ENCODE assay signal across 16 mouse cellular contexts in the genomic region with DNA sequence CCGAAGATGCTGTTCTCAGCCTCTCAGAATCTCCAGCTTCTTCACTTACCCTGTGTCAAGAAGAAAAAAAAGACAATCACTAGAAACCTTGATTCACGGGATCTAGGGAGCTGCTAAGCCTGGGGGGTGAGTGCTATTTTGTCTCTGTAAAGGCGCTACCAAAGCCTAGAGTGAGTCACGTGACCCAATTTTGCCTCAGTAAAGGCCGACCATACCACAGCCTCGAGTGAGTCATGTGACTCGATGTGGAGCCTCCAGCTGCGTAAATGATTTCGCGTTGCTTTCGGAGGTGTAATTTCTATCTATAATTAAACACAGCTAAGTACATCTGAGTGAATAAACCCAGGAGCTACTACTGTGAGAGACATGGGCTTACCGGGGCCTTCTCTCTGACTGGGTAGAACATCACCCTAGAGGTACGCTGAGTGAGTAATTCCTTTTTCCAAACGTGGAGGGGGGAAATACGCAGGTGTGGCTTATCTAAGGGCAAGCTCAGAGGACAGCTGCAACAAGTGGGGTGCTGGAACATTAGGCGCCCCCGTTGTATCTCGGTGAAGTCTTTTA.
DNase-seq lines count a peak whose midpoint lies in the region; ATAC-seq and TF ChIP-seq lines count a peak whose summit lies in the region.
"Had no signal": no experiment of that assay in that cellular context is flagged by ENCODE, and none has a peak within 500 bp of the region (broad histone marks: within the 10 kb centered on the region; RNA-seq: fewer than 3 reads in every experiment).

No protein-coding gene starts in this region.

- 77% methylated on average over 18 of the region's 18 CpGs for WGBS in forebrain, embryonic 14.5 days
- WGBS in olfactory bulb, adult 2 months: 31% methylated on average over 18 of the region's 18 CpGs
- 73% methylated on average over 18 of the region's 18 CpGs for whole genome bisulfite sequencing in lung, postnatal 0 days

- TF ChIP-seq EP300 in lung, postnatal 0 days (IDR thresholded peaks at IDR 0.05): no peak

- H3K4me3 ChIP-seq in forebrain, embryonic 14.5 days (ENCODE audit: low read depth, low read length): no peak overlapping the region
- H3K4me3 ChIP-seq in left cerebral cortex, adult 2 months: no peak overlapping the region
- no peak overlapping the region for H3K4me3 ChIP-seq in olfactory bulb, adult 2 months (ENCODE audit: insufficient read depth, low read depth, low read length)
- no peak overlapping the region for H3K4me3 ChIP-seq in lung, postnatal 0 days (ENCODE audit: low read depth, low read length)
- H3K4me3 ChIP-seq: embryonic facial prominence, embryonic 13.5 days; gastrocnemius, adult 2 months; limb, embryonic 10.5 days; liver, embryonic 15.5 days had no signal

- H3K27ac ChIP-seq in forebrain, embryonic 14.5 days (ENCODE audit: low read depth, low read length): 0 out of 2 replicates have a peak overlapping the region, but pooled peaks have one; percentile 18
- H3K27ac ChIP-seq in left cerebral cortex, adult 2 months: peak overlapping the region; percentile 0; the same call in 1 of the 2 replicates
- H3K27ac ChIP-seq in olfactory bulb, adult 2 months (ENCODE audit: insufficient read depth, low read depth, low read length): peak overlapping the region; percentile 61
- H3K27ac ChIP-seq in lung, postnatal 0 days (ENCODE audit: low read length): no peak overlapping the region
- H3K27ac ChIP-seq: embryonic facial prominence, embryonic 13.5 days; gastrocnemius, adult 2 months; limb, embryonic 10.5 days; liver, embryonic 15.5 days had no signal

- no peaks in the 10 kb centered on the region for H3K9me3 ChIP-seq in forebrain, embryonic 14.5 days (replicated peaks; ENCODE audit: control insufficient read depth, low read length)
- H3K9me3 ChIP-seq in lung, postnatal 0 days (ENCODE audit: low read length): no peaks in the 10 kb centered on the region
- H3K9me3 ChIP-seq: embryonic facial prominence, embryonic 13.5 days; limb, embryonic 10.5 days; liver, embryonic 15.5 days had no signal

- H3K36me3 ChIP-seq in forebrain, embryonic 14.5 days (ENCODE audit: control insufficient read depth, insufficient read depth, low read length): no peaks in the 10 kb centered on the region
- H3K36me3 ChIP-seq in lung, postnatal 0 days (ENCODE audit: insufficient read depth, low read length): no peaks in the 10 kb centered on the region
- H3K36me3 ChIP-seq: embryonic facial prominence, embryonic 13.5 days; limb, embryonic 10.5 days; liver, embryonic 15.5 days had no signal

- DNase-seq in left cerebral cortex, adult 11 months (ENCODE audit: low spot score): peak; percentile 60
- no peak for DNase-seq in left cerebral cortex, postnatal 4 days
- peak; percentile 50 for DNase-seq in forebrain, embryonic 14.5 days (ENCODE audit: low spot score)
- peak; percentile 46 to 59 for DNase-seq in left cerebral cortex, adult 2 months (ENCODE audit: extremely low spot score in 1 of 2, low spot score in 2 of 2)
- no peak for DNase-seq in kidney, postnatal 10 days
- DNase-seq in lung, postnatal 0 days (ENCODE audit: low spot score): no peak
- DNase-seq in embryo, embryonic 10.5 days (ENCODE audit: low spot score): no peak
- DNase-seq: cerebellum, postnatal 25 days; gastrocnemius, adult 2 months; kidney, postnatal 25 days; thymus, adult 2 months had no signal

- H3K9ac ChIP-seq in forebrain, embryonic 14.5 days (ENCODE audit: low read length): no peak overlapping the region
- H3K9ac ChIP-seq in lung, postnatal 0 days (replicated peaks; ENCODE audit: low read depth): no peak overlapping the region
- H3K9ac ChIP-seq: embryonic facial prominence, embryonic 13.5 days; liver, embryonic 15.5 days had no signal

- intact Hi-C loops in left cerebral cortex, postnatal 4 days (cut with DNase I): no loop called here
- intact Hi-C loops in left cerebral cortex, adult 2 months (cut with DNase I): no loop called here

- H3K4me2 ChIP-seq in forebrain, embryonic 14.5 days (ENCODE audit: low read length): no peak overlapping the region
- no peak overlapping the region for H3K4me2 ChIP-seq in lung, postnatal 0 days (replicated peaks; ENCODE audit: low read depth, low read length)
- H3K4me2 ChIP-seq: embryonic facial prominence, embryonic 13.5 days; heart, embryonic 11.5 days; liver, embryonic 15.5 days had no signal

- no peak; the same call in 1 of the 2 replicates for ATAC-seq in forebrain, embryonic 14.5 days
- no peak for ATAC-seq in lung, postnatal 0 days

- no peak for TF ChIP-seq CTCF in left cerebral cortex, adult 2 months (IDR thresholded peaks at IDR 0.05)
- TF ChIP-seq CTCF in olfactory bulb, adult 2 months (IDR thresholded peaks at IDR 0.05; ENCODE audit: insufficient read depth, low read depth, low read length): no peak
- TF ChIP-seq CTCF in lung, postnatal 0 days (IDR thresholded peaks at IDR 0.05): no peak

- no peak for TF ChIP-seq POLR2A in olfactory bulb, adult 2 months (IDR thresholded peaks at IDR 0.05; ENCODE audit: insufficient read depth, low read depth, low read length)

- H3K4me1 ChIP-seq in forebrain, embryonic 14.5 days (ENCODE audit: control insufficient read depth, insufficient read depth, low read length): peaks cover 2% of the 10 kb centered on the region; the same call in 1 of the 2 replicates
- peaks cover 34% of the 10 kb centered on the region for H3K4me1 ChIP-seq in olfactory bulb, adult 2 months (ENCODE audit: control insufficient read depth, insufficient read depth, low read length)
- H3K4me1 ChIP-seq in lung, postnatal 0 days (ENCODE audit: insufficient read depth, low read depth, low read length): no peaks in the 10 kb centered on the region
- H3K4me1 ChIP-seq: liver, embryonic 15.5 days had no signal

- H3K27me3 ChIP-seq in forebrain, embryonic 14.5 days (replicated peaks; ENCODE audit: control insufficient read depth, insufficient read depth, low read length): no peaks in the 10 kb centered on the region
- H3K27me3 ChIP-seq in lung, postnatal 0 days (replicated peaks; ENCODE audit: insufficient read depth, low read length): no peaks in the 10 kb centered on the region
- H3K27me3 ChIP-seq: embryonic facial prominence, embryonic 13.5 days; liver, embryonic 15.5 days had no signal

Comparison
In these comparisons a context has a peak if more than half of its experiments do, and no peak if none do; other contexts are left out.
1. DNase-seq: peak in left cerebral cortex, adult 11 months (single experiment), forebrain, embryonic 14.5 days (single experiment) and left cerebral cortex, adult 2 months (2 of 2); none in left cerebral cortex, postnatal 4 days (single experiment), kidney, postnatal 10 days (single experiment), lung, postnatal 0 days (single experiment) and embryo, embryonic 10.5 days (single experiment).